Comparison of ENCODE assay signal across 10 mouse cellular contexts in the genomic region with DNA sequence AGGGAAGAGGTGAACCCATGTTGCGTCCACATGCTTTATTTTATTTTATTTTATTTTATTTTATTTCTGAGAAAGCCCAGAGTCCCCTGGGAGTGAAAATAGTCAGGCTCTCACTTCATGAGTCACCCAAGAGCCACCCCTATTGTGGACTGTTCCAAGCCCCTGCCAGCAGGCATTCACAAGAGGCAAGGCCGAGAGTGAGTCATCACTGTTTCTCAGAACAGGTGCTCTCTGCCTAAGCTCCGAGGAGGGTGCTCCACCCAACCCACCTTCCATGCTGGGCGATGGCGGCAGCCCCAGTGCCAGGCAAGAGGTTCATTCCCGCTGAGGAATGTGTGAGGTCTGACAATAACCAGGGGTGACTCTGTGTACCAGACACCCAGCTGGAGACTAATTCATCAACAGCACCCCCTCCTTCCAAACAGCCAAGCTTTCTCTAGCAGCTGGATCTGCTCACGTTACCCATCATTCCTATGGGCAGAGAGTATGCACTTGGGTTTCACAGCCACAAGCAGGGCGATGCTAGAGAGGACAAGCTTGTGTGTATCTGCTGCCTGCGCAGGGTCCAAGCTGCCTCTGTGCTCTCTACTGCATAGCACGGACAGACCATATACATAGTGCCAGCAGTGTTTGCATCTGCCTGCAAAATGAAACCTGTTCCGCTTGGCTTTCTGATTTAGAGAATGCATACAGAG.
DNase-seq lines count a peak whose midpoint lies in the region; ATAC-seq lines count a peak whose summit lies in the region.
"Had no signal": no experiment of that assay in that cellular context is flagged by ENCODE, and none has a peak within 500 bp of the region (broad histone marks: within the 10 kb centered on the region; RNA-seq: fewer than 3 reads in every experiment).

No protein-coding gene starts in this region.

- peak; percentile 32 for DNase-seq in gastrocnemius, postnatal 14 days
- DNase-seq in gastrocnemius, postnatal 36 days, result no peak
- DNase-seq in urinary bladder, postnatal 25 days (ENCODE audit: low spot score), result peak; percentile 25
- DNase-seq in urinary bladder, adult 2 months (ENCODE audit: low spot score), result no peak
- no peak for DNase-seq in embryo, embryonic 11 days
- no peak for DNase-seq in liver
- DNase-seq: kidney, adult 2 months had no signal

- no peaks in the 10 kb centered on the region for H3K36me3 ChIP-seq in intestine, embryonic 16.5 days (ENCODE audit: control insufficient read depth, insufficient read depth, low read length)

- H3K27me3 ChIP-seq in intestine, embryonic 16.5 days (replicated peaks; ENCODE audit: control insufficient read depth, insufficient read depth, low read length), result no peaks in the 10 kb centered on the region

- no peak overlapping the region for H3K4me2 ChIP-seq in intestine, embryonic 16.5 days (ENCODE audit: low read depth, low read length)

- 43% methylated on average over 11 of the region's 11 CpGs for WGBS in intestine, embryonic 16.5 days

- H3K4me3 ChIP-seq in intestine, embryonic 16.5 days (ENCODE audit: low read length), result no peak overlapping the region

- ATAC-seq in intestine, embryonic 16.5 days, result peak; percentile 66
- no peak for ATAC-seq in erythroid progenitor cell, adult 5-6 weeks (replicated peaks; ENCODE audit: low FRiP score, poor library complexity, severe bottlenecking)

- peaks cover 38% of the 10 kb centered on the region for H3K4me1 ChIP-seq in intestine, embryonic 16.5 days (ENCODE audit: control insufficient read depth, insufficient read depth, low read length)

- peak overlapping the region; percentile 45; the same call in 1 of the 2 replicates for H3K27ac ChIP-seq in intestine, embryonic 16.5 days (ENCODE audit: low read length)
- H3K27ac ChIP-seq: macrophage had no signal

- no peaks in the 10 kb centered on the region for H3K9me3 ChIP-seq in intestine, embryonic 16.5 days (ENCODE audit: control insufficient read depth, low read length)

- intact Hi-C loops in gastrocnemius, postnatal 14 days (cut with DNase I; ENCODE audit: low total_unique reads), result no loop called here
- intact Hi-C loops in gastrocnemius, postnatal 36 days (cut with DNase I), result no loop called here

- H3K9ac ChIP-seq in intestine, embryonic 16.5 days (ENCODE audit: low read depth, low read length), result 0 out of 2 replicates have a peak overlapping the region, but pooled peaks have one; percentile 17

Comparison
In these comparisons a context has a peak if more than half of its experiments do, and no peak if none do; other contexts are left out.
1. DNase-seq: peak in gastrocnemius, postnatal 14 days (single experiment) and urinary bladder, postnatal 25 days (single experiment); none in gastrocnemius, postnatal 36 days (0 of 2), urinary bladder, adult 2 months (single experiment), embryo, embryonic 11 days (single experiment) and liver (single experiment).